Mouse (Mus musculus): ENCODE measurements at regions not wholly inside any gene's neighbourhood (a gene's known extent, or its start where the extent isn't known, plus 50 kb on each side); places are given as distances from the start of the nearest gene placed in this dataset.

DNA sequence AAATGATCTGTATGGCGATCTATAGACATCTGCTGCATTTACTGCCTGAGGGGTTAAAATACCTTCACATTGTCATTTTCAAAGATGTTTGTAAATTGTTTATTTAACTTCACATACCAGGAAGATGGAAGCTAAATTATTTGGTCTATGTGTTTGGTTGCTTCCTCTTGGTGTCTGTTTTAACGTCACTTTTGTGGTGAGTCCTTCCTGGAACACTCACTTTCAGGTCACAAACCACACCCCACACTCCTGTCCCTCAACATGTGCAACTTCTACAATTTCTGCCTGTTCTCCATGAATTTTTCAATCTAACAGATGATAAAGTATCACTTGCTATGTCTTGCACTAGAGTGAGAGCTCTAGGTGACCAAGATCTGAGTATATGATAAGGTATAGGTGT is 151.4 kb upstream of the Ahr start:
- TF ChIP-seq CTCF (conservative IDR thresholded peaks at IDR 0.05; ENCODE audit: low read length) (no peak), POU5F1 (IDR thresholded peaks at IDR 0.05; ENCODE audit: borderline replicate concordance, low read length) (no peak)

Data from E14TG2a.4 (cell line).